17 mouse cellular contexts compared by ENCODE assay signal in genomic region chr12:86998699-86999098, GRCm38 (mm10). TPM values are rescaled to one million over a fixed set of nuclear protein-coding genes. Genes with fewer than 3 reads are reported as not detected.
DNase-seq lines count a peak whose midpoint lies in the region; ATAC-seq and TF ChIP-seq lines count a peak whose summit lies in the region.
"Had no signal": no experiment of that assay in that cellular context is flagged by ENCODE, and none has a peak within 500 bp of the region (broad histone marks: within the 10 kb centered on the region; RNA-seq: fewer than 3 reads in every experiment).

No protein-coding gene starts in this region.

- WGBS in forebrain, postnatal 0 days = 87% methylated on average over 4 of the region's 4 CpGs
- 93% methylated on average over 4 of the region's 4 CpGs for WGBS in forebrain, embryonic 10.5 days
- 90% methylated on average over 4 of the region's 4 CpGs for WGBS in kidney, postnatal 0 days

- H3K27me3 ChIP-seq in forebrain, postnatal 0 days (ENCODE audit: insufficient read depth, low read length) = no peaks in the 10 kb centered on the region
- no peaks in the 10 kb centered on the region for H3K27me3 ChIP-seq in forebrain, embryonic 10.5 days (ENCODE audit: poor library complexity, severe bottlenecking)
- H3K27me3 ChIP-seq in kidney, postnatal 0 days (ENCODE audit: insufficient read depth, low read length) = no peaks in the 10 kb centered on the region
- peaks cover 11% of the 10 kb centered on the region; the same call in 1 of the 2 replicates for H3K27me3 ChIP-seq in E14TG2a.4 (ENCODE audit: insufficient read depth, low read length)
- H3K27me3 ChIP-seq: neural tube, embryonic 12.5 days had no signal

- no peak overlapping the region for H3K27ac ChIP-seq in forebrain, postnatal 0 days (ENCODE audit: low read depth, low read length)
- no peak overlapping the region for H3K27ac ChIP-seq in forebrain, embryonic 10.5 days
- no peak overlapping the region for H3K27ac ChIP-seq in kidney, postnatal 0 days
- H3K27ac ChIP-seq: macrophage; neural tube, embryonic 12.5 days; stomach, embryonic 15.5 days had no signal

- TF ChIP-seq CTCF in forebrain, postnatal 0 days (IDR thresholded peaks at IDR 0.05; ENCODE audit: low read depth) = peak; percentile 33; the same call in 1 of the 2 replicates
- peak; percentile 33; the same call in 1 of the 2 replicates for TF ChIP-seq CTCF in kidney, postnatal 0 days (IDR thresholded peaks at IDR 0.05; ENCODE audit: low read depth)
- peak; percentile 89 for TF ChIP-seq CTCF in E14TG2a.4 (conservative IDR thresholded peaks at IDR 0.05; ENCODE audit: low read length)

- DNase-seq in forebrain, postnatal 0 days = no peak
- DNase-seq in forebrain, embryonic 10.5 days (ENCODE audit: extremely low spot score, low spot score) = no peak
- no peak for DNase-seq in kidney, postnatal 0 days (ENCODE audit: low spot score)
- no peak for DNase-seq in kidney, postnatal 10 days
- peak; percentile 58 for DNase-seq in ZHBTc4 (ENCODE audit: low read depth, low spot score)
- no peak for DNase-seq in right cerebral cortex, adult 2 months (ENCODE audit: low spot score in 2 of 2)
- no peak for DNase-seq in cerebellum, postnatal 4 days (ENCODE audit: low spot score in 2 of 2)
- DNase-seq: kidney, adult 8-10 months; midbrain, embryonic 14.5 days; thymus, postnatal 4 days had no signal

- no peaks in the 10 kb centered on the region for H3K4me1 ChIP-seq in forebrain, postnatal 0 days (ENCODE audit: insufficient read depth)
- peaks cover 17% of the 10 kb centered on the region for H3K4me1 ChIP-seq in forebrain, embryonic 10.5 days
- no peaks in the 10 kb centered on the region for H3K4me1 ChIP-seq in kidney, postnatal 0 days (replicated peaks; ENCODE audit: insufficient read depth, low read length)
- peaks cover 24% of the 10 kb centered on the region for H3K4me1 ChIP-seq in E14TG2a.4 (replicated peaks; ENCODE audit: low read depth, low read length)
- H3K4me1 ChIP-seq: stomach, embryonic 15.5 days had no signal

- ATAC-seq in forebrain, postnatal 0 days = no peak
- no peak for ATAC-seq in kidney, postnatal 0 days (replicated peaks; ENCODE audit: low FRiP score, low read depth)

- no peak overlapping the region for H3K4me2 ChIP-seq in forebrain, postnatal 0 days (ENCODE audit: low read depth)
- no peak overlapping the region for H3K4me2 ChIP-seq in kidney, postnatal 0 days (ENCODE audit: low read length)
- H3K4me2 ChIP-seq: neural tube, embryonic 12.5 days; stomach, embryonic 15.5 days had no signal

- H3K36me3 ChIP-seq in forebrain, postnatal 0 days (ENCODE audit: insufficient read depth) = no peaks in the 10 kb centered on the region
- no peaks in the 10 kb centered on the region for H3K36me3 ChIP-seq in forebrain, embryonic 10.5 days (replicated peaks)
- H3K36me3 ChIP-seq in kidney, postnatal 0 days (ENCODE audit: insufficient read depth, low read length) = no peaks in the 10 kb centered on the region
- no peaks in the 10 kb centered on the region for H3K36me3 ChIP-seq in E14TG2a.4 (ENCODE audit: insufficient read depth, low read length)
- H3K36me3 ChIP-seq: neural tube, embryonic 12.5 days; stomach, embryonic 15.5 days had no signal

- H3K9me3 ChIP-seq in forebrain, postnatal 0 days (ENCODE audit: low read length) = no peaks in the 10 kb centered on the region
- H3K9me3 ChIP-seq in forebrain, embryonic 10.5 days = no peaks in the 10 kb centered on the region
- H3K9me3 ChIP-seq in kidney, postnatal 0 days (replicated peaks; ENCODE audit: low read length) = no peaks in the 10 kb centered on the region
- H3K9me3 ChIP-seq in E14TG2a.4 (ENCODE audit: low read length) = no peaks in the 10 kb centered on the region
- H3K9me3 ChIP-seq: neural tube, embryonic 12.5 days; stomach, embryonic 15.5 days had no signal

- H3K9ac ChIP-seq in forebrain, postnatal 0 days = no peak overlapping the region
- H3K9ac ChIP-seq in kidney, postnatal 0 days (ENCODE audit: low read depth, low read length) = no peak overlapping the region
- H3K9ac ChIP-seq: neural tube, embryonic 12.5 days; stomach, embryonic 15.5 days had no signal

- H3K4me3 ChIP-seq in forebrain, postnatal 0 days (ENCODE audit: low read depth, low read length) = no peak overlapping the region
- H3K4me3 ChIP-seq in forebrain, embryonic 10.5 days = no peak overlapping the region
- no peak overlapping the region for H3K4me3 ChIP-seq in kidney, postnatal 0 days (replicated peaks; ENCODE audit: low read depth, low read length)
- H3K4me3 ChIP-seq in E14TG2a.4 (replicated peaks; ENCODE audit: low read length) = no peak overlapping the region
- H3K4me3 ChIP-seq: neural tube, embryonic 12.5 days; stomach, embryonic 15.5 days had no signal

RNA-seq across cellular contexts. Expression of gene Zdhhc22, which starts 8.5 kb away (rescaled TPM):
- total RNA-seq in forebrain, postnatal 0 days (2014; rRNA removed) = 10.7 and 12.5 TPM in 2 replicates
- polyA plus RNA-seq in forebrain, postnatal 0 days (2015; fragmentation: Nextera tagmentation; extraction: Ambion mirVana) = 12.3 and 21.7 TPM in 2 replicates
- 0.07 TPM in 1 of 2 replicates, not detected in the other for polyA plus RNA-seq in forebrain, embryonic 10.5 days (2016; fragmentation: Nextera tagmentation; extraction: Ambion mirVana)
- polyA plus RNA-seq in kidney, postnatal 0 days (2015; fragmentation: Nextera tagmentation; extraction: Ambion mirVana) = 0.03 TPM in 1 of 2 replicates, not detected in the other
- total RNA-seq: ES-E14; heart, adult 8-10 months had no signal
- polyA plus RNA-seq: liver, embryonic 16.5 days; macrophage had no signal

RNA-seq across cellular contexts. Expression of gene Tmem63c, which starts 22.4 kb away (rescaled TPM):
- 20.1 and 21.8 TPM in 2 replicates for total RNA-seq in forebrain, postnatal 0 days (2014; rRNA removed)
- polyA plus RNA-seq in forebrain, postnatal 0 days (2015; fragmentation: Nextera tagmentation; extraction: Ambion mirVana) = 6.6 and 8.5 TPM in 2 replicates
- polyA plus RNA-seq in forebrain, embryonic 10.5 days (2016; fragmentation: Nextera tagmentation; extraction: Ambion mirVana) = 0.15 TPM in 1 of 2 replicates, not detected in the other
- 0.08 and 0.11 TPM in 2 replicates for polyA plus RNA-seq in kidney, postnatal 0 days (2015; fragmentation: Nextera tagmentation; extraction: Ambion mirVana)
- polyA plus RNA-seq: liver, embryonic 16.5 days; macrophage had no signal

RNA-seq across cellular contexts. Expression of gene Cipc, which starts 51.9 kb away (rescaled TPM):
- 53.1 and 62.9 TPM in 2 replicates for total RNA-seq in forebrain, postnatal 0 days (2014; rRNA removed)
- polyA plus RNA-seq in forebrain, postnatal 0 days (2015; fragmentation: Nextera tagmentation; extraction: Ambion mirVana) = 28.4 and 38.1 TPM in 2 replicates
- polyA plus RNA-seq in forebrain, embryonic 10.5 days (2016; fragmentation: Nextera tagmentation; extraction: Ambion mirVana) = 39.1 and 40.4 TPM in 2 replicates
- polyA plus RNA-seq in kidney, postnatal 0 days (2015; fragmentation: Nextera tagmentation; extraction: Ambion mirVana) = 14.8 and 16.1 TPM in 2 replicates

Comparison
In these comparisons a context has a peak if more than half of its experiments do, and no peak if none do; other contexts are left out.
1. RNA of gene Zdhhc22, which starts 8.5 kb away (polyA plus RNA-seq): 12.3 to 21.7 TPM in forebrain, postnatal 0 days; 0.07 TPM in forebrain, embryonic 10.5 days and 0.03 TPM in kidney, postnatal 0 days; every median in the first group is over 10 times any median in the second.
2. CTCF ChIP-seq: peak in every context shown above with its lines; median percentile 89 in E14TG2a.4; 33 in forebrain, postnatal 0 days; 33 in kidney, postnatal 0 days.